Mouse (Mus musculus) MEL (cell line): ENCODE results near the gene Zfp513. TPM values are rescaled to one million over a fixed set of nuclear protein-coding genes. Genes with fewer than 3 reads are reported as not detected.
A peak's percentile ranks its signal among the peaks of the same experiment; 100 is the strongest.

Source experiments
- DNase-seq: peaks from one replicate; pipeline ENCODE4 v3.0.0; 2011; ENCODE audit warnings: low read depth, low spot score
- H3K27ac ChIP-seq: 2 replicates; pipeline ENCODE4 v1.5.1; 2012; ENCODE audit warnings: low read depth, mild to moderate bottlenecking, control low read depth, low read length, moderate library complexity; ENCODE audit not compliant: control insufficient read depth
- H3K27me3 ChIP-seq, 2 experiments: fragments of 150-350 bp in 1 of 2; sonication (generic) in 1 of 2; 2 replicates each; pipeline ENCODE4 v1.6.1; 2012; ENCODE audit warnings: low read length in 2 of 2, mild to moderate bottlenecking in 2 of 2, improper control_type of control experiment in 1 of 2, moderate library complexity in 1 of 2; ENCODE audit not compliant: insufficient read depth in 2 of 2, control insufficient read depth in 1 of 2
- H3K36me3 ChIP-seq, 2 experiments: 2 replicates each; pipeline ENCODE4 v1.6.1; 2012 to 2014; ENCODE audit warnings: low read length in 2 of 2, improper control_type of control experiment in 1 of 2, inconsistent platforms in 1 of 2, mild to moderate bottlenecking in 1 of 2; ENCODE audit not compliant: insufficient read depth in 2 of 2, control insufficient read depth in 1 of 2
- H3K4me1 ChIP-seq, 2 experiments: fragments of 150-350 bp in 1 of 2; sonication (generic) in 1 of 2; 2 replicates each; pipeline ENCODE4 v1.6.1; 2012; ENCODE audit warnings: low read length in 2 of 2, improper control_type of control experiment in 1 of 2, mild to moderate bottlenecking in 1 of 2; ENCODE audit not compliant: insufficient read depth in 2 of 2, control insufficient read depth in 1 of 2
- H3K4me3 ChIP-seq, 2 experiments: fragments of 150-350 bp in 1 of 2; sonication (generic) in 1 of 2; 2 replicates each; pipeline ENCODE4 v1.5.1; 2012; ENCODE audit warnings: low read depth in 2 of 2, low read length in 2 of 2, mild to moderate bottlenecking in 2 of 2, moderate library complexity in 2 of 2, control low read depth in 1 of 2, improper control_type of control experiment in 1 of 2; ENCODE audit not compliant: control insufficient read depth in 1 of 2, insufficient read depth in 1 of 2
- H3K79me2 ChIP-seq: 2 replicates; pipeline ENCODE4 v1.6.1; 2012; ENCODE audit warnings: mild to moderate bottlenecking, low read length, moderate library complexity; ENCODE audit not compliant: control insufficient read depth, poor library complexity, insufficient read depth
- H3K9ac ChIP-seq: 2 replicates; pipeline ENCODE4 v1.6.1; 2012; ENCODE audit warnings: low read depth, mild to moderate bottlenecking, control low read depth, low read length, moderate library complexity; ENCODE audit not compliant: control insufficient read depth, poor library complexity, severe bottlenecking
- H3K9me3 ChIP-seq: fragments of 150-350 bp; sonication (generic); replicated peaks from 2 replicates; pipeline ENCODE4 v1.6.1; 2012; ENCODE audit warnings: mild to moderate bottlenecking, low read length, improper control_type of control experiment, moderate library complexity; ENCODE audit not compliant: insufficient read depth
- ETS1 ChIP-seq: IDR thresholded peaks from 2 replicates; pipeline ENCODE4 v1.6.1; 2012; ENCODE audit warnings: low read depth, mild to moderate bottlenecking, inconsistent platforms, low read length, improper control_type of control experiment, moderate library complexity
- GATA1 ChIP-seq: IDR thresholded peaks from 2 replicates; pipeline ENCODE4 v1.6.1; 2011; ENCODE audit warnings: low read depth, low read length, improper control_type of control experiment
- MYC ChIP-seq: IDR thresholded peaks from 2 replicates; pipeline ENCODE4 v1.6.1; 2011; ENCODE audit warnings: low read depth, mild to moderate bottlenecking, low read length, improper control_type of control experiment, moderate library complexity
- POLR2AphosphoS5 ChIP-seq: IDR thresholded peaks from 2 replicates; pipeline ENCODE4 v1.6.1; 2012; ENCODE audit warnings: low read depth, borderline replicate concordance, mild to moderate bottlenecking, inconsistent platforms, low read length, moderate library complexity, mixed read lengths
- RAD21 ChIP-seq: IDR thresholded peaks from 2 replicates; pipeline ENCODE4 v1.6.1; 2011; ENCODE audit warnings: mild to moderate bottlenecking, low read depth, low read length, improper control_type of control experiment
- TCF12 ChIP-seq: IDR thresholded peaks from 2 replicates; pipeline ENCODE4 v1.6.1; 2014; ENCODE audit warnings: low read depth, mild to moderate bottlenecking, inconsistent platforms, low read length, improper control_type of control experiment, moderate library complexity
- ZMIZ1 ChIP-seq: IDR thresholded peaks from 2 replicates; pipeline ENCODE4 v1.6.1; 2012; ENCODE audit warnings: low read depth, mild to moderate bottlenecking, inconsistent platforms, low read length, improper control_type of control experiment, moderate library complexity
- polyA plus RNA-seq, 2 experiments: library from polyadenylated mRNA; stranded (reverse) in 1 of 2; unstranded in 1 of 2; fragments of >175 nt in 1 of 2; fragments of >200 nt in 1 of 2; gene quantifications; 2 replicates each; pipeline versions ENCODE4 v1.2.1 to v1.2.4; 2012; ENCODE audit warnings: low replicate concordance in 2 of 2, low read depth in 1 of 2; ENCODE audit not compliant: insufficient read length in 2 of 2, insufficient read depth in 1 of 2, missing spikeins in 1 of 2
- total RNA-seq: library from RNA; depleted of rRNA; stranded (reverse); fragments of 300-350 nt; gene quantifications from 2 replicates; pipeline ENCODE4 v1.2.3, GENCODE M21; 2012

The Zfp513 gene
- total and polyA plus RNA-seq, 3 experiments: 7.0 to 15.2 TPM; not detected in 1

DNA sequence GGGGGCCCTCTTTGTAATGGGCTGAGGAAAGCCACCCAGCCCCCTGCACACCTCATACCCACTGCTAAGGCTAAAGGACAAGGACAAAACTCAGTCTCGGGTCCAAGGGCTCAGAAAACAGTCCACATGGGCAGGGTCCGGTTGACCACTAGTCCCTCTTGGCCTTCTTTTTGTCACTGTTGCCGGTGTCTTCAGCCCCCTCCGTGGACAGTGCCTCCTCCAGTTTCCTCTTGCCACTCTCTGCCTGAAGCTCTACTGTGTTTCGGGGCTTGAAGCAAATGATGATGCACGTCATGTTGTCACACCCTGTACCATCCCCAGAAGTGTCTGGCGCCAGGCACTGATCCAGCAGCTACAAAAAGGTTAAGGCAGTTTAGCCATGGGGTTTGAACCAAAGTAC lies 830 bp upstream of the Zfp513 start:
- Histone ChIP-seq H3K27me3 (no peaks in the 10 kb centered on the region), H3K27ac (peak overlapping the region; percentile 71), H3K9me3 (no peaks in the 10 kb centered on the region), H3K4me3 (no peak overlapping the region), H3K79me2 (peaks cover 18% of the 10 kb centered on the region), H3K9ac (no peak overlapping the region; the same call in 1 of the 2 replicates), H3K36me3 (peaks cover 10 to 37% of the 10 kb centered on the region in 2 experiments), H3K4me1 (no peaks in the 10 kb centered on the region; a peak in 1 of 4 replicates)
- TF ChIP-seq ETS1: no peak
- no peak for TF ChIP-seq RAD21
- no peak for DNase-seq

DNA sequence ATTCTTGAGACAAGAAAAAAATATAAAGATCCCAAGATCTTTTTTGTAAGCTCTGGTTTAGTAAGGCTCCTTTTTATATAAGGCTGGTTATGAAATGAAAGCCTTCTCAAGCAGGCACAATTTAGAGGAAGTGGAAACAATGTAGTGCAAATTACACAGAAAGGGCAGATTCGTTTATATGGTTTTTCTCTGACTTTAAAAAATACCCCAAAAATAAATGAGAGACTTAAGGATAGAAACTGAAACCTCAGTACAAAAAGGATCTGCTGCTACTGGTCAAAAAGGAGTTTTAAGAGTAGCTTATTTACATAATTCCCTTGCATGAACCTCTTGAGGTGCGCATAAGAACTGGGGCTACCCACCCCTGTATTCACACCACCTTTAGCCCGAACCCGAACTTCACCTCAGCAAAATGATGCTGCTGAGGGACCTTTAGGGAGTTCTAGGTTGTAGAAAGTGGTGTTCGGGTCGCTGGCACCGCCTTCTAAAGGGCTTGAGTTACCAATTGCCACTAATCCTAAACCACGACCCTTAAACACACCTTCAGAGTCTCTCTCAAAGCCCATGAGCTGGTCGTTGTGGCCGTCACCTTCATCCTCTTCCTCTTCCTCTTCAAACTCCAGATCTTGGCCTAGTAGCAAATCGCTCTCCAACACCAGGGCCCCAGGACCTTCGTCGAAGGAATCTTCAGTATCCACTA lies 911 bp downstream of the Zfp513 start:
- no peaks in the 10 kb centered on the region; a peak in 1 of 4 replicates for H3K4me1 ChIP-seq
- no peaks in the 10 kb centered on the region for H3K27me3 ChIP-seq
- DNase-seq: no peak

DNA sequence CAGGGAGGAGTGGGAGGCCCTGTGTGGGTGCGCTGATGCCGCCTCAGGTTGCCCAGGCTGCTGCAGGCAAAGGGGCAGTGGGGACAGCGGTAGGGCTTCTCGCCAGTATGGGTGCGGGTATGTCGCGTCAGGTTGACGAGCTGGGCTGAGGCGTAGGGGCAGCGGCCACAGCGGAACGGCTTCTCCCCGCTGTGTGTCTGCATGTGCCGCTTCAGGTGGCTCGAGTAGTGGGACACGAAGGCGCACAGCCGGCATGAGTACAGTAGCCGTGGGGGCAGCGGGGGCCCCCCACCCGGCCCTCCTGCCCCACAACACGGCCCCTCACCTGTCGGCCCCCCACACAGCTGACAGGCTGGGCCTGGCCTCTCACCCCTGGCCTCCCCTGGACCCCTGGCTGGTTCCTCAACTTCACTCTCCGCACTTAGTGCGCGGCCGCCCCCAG lies 1.8 kb downstream of the Zfp513 start:
- no peak for DNase-seq
- Histone ChIP-seq H3K9ac (peak overlapping the region; percentile 87; the same call in 1 of the 2 replicates), H3K4me1 (no peaks in the 10 kb centered on the region; a peak in 1 of 4 replicates), H3K4me3 (no peak overlapping the region), H3K27me3 (no peaks in the 10 kb centered on the region), H3K27ac (no peak overlapping the region), H3K9me3 (no peaks in the 10 kb centered on the region), H3K79me2 (peaks cover 12% of the 10 kb centered on the region), H3K36me3 (peaks cover 8 to 14% of the 10 kb centered on the region in 2 experiments)
- TF ChIP-seq POLR2AphosphoS5 (peak; percentile 84; the same call in 1 of the 2 replicates), GATA1 (no peak)

More for the DNA sequence above, 911 bp downstream of the Zfp513 start:
- Histone ChIP-seq H3K79me2 (peaks cover 13% of the 10 kb centered on the region), H3K9ac (peak overlapping the region; percentile 87), H3K27ac (peak overlapping the region; percentile 74), H3K9me3 (no peaks in the 10 kb centered on the region), H3K4me3 (peak overlapping the region; percentile 62 to 71), H3K36me3 (peaks cover 8 to 19% of the 10 kb centered on the region in 2 experiments)
- TF ChIP-seq ZMIZ1 (no peak; the same call in 1 of the 2 replicates), TCF12 (0 out of 2 replicates have a peak, but pooled peaks have one; percentile 8), MYC (0 out of 2 replicates have a peak, but pooled peaks have one; percentile 37)
